Mouse (Mus musculus): Measurements from ENCODE around the gene Ddx39. TPM values are rescaled to one million over a fixed set of nuclear protein-coding genes. Genes with fewer than 3 reads are reported as not detected.

Gene Ddx39
- polyA plus RNA-seq, 1 experiment from 2014 or later = 150 TPM

GRCm38 (mm10) chr8:83767442-83767841, 52.5 kb downstream of the Ddx39 start:
- no peak for ATAC-seq (ENCODE audit: low read depth)
- no peak overlapping the region for H3K27ac ChIP-seq (ENCODE audit: low read length)

GRCm38 (mm10) chr8:83768526-83768925, 53.5 kb downstream of the Ddx39 start:
- no peaks in the 10 kb centered on the region for H3K9me3 ChIP-seq (ENCODE audit: control insufficient read depth, low read length)
- peaks cover 16% of the 10 kb centered on the region; the same call in 1 of the 2 replicates for H3K4me1 ChIP-seq (replicated peaks; ENCODE audit: control insufficient read depth, insufficient read depth, low read length)
- no peaks in the 10 kb centered on the region for H3K27me3 ChIP-seq (ENCODE audit: control insufficient read depth, insufficient read depth, low read depth, low read length)
- no peaks in the 10 kb centered on the region for H3K36me3 ChIP-seq (ENCODE audit: control insufficient read depth, insufficient read depth, low read length)
- no peak overlapping the region for H3K9ac ChIP-seq (ENCODE audit: low read length)
- no peak overlapping the region for H3K4me2 ChIP-seq (ENCODE audit: low read depth, low read length)
- WGBS = 16% methylated on average over 5 of the region's 5 CpGs
- H3K27ac ChIP-seq (ENCODE audit: low read length) = peak overlapping the region; percentile 90
- no peak overlapping the region for H3K4me3 ChIP-seq (ENCODE audit: low read length)
- peak; percentile 90 for ATAC-seq (ENCODE audit: low read depth)

More at GRCm38 (mm10) chr8:83767442-83767841, 52.5 kb downstream of the Ddx39 start:
- Histone ChIP-seq H3K27me3 (ENCODE audit: control insufficient read depth, insufficient read depth, low read depth, low read length) (no peaks in the 10 kb centered on the region), H3K4me2 (ENCODE audit: low read depth, low read length) (no peak overlapping the region), H3K4me1 (replicated peaks; ENCODE audit: control insufficient read depth, insufficient read depth, low read length) (peaks cover 7% of the 10 kb centered on the region; the same call in 1 of the 2 replicates), H3K9me3 (ENCODE audit: control insufficient read depth, low read length) (no peaks in the 10 kb centered on the region), H3K36me3 (ENCODE audit: control insufficient read depth, insufficient read depth, low read length) (no peaks in the 10 kb centered on the region), H3K9ac (ENCODE audit: low read length) (no peak overlapping the region), H3K4me3 (ENCODE audit: low read length) (no peak overlapping the region)
- 83% methylated on average over 4 of the region's 4 CpGs for WGBS

- Histone ChIP-seq H3K9me3 (ENCODE audit: control insufficient read depth, low read length) (no peaks in the 10 kb centered on the region), H3K36me3 (ENCODE audit: control insufficient read depth, insufficient read depth, low read length) (no peaks in the 10 kb centered on the region), H3K4me3 (ENCODE audit: low read length) (no peak overlapping the region), H3K9ac (ENCODE audit: low read length) (no peak overlapping the region; the same call in 1 of the 2 replicates), H3K27ac (ENCODE audit: low read length) (peak overlapping the region; percentile 90), H3K4me1 (replicated peaks; ENCODE audit: control insufficient read depth, insufficient read depth, low read length) (peaks cover 16% of the 10 kb centered on the region; the same call in 1 of the 2 replicates), H3K27me3 (ENCODE audit: control insufficient read depth, insufficient read depth, low read depth, low read length) (no peaks in the 10 kb centered on the region), H3K4me2 (ENCODE audit: low read depth, low read length) (no peak overlapping the region)
- whole genome bisulfite sequencing = 58% methylated on average over 7 of the region's 7 CpGs
- no peak for ATAC-seq (ENCODE audit: low read depth)
Observed at GRCm38 (mm10) chr8:83769720-83770119, 54.7 kb downstream of the Ddx39 start.

- Histone ChIP-seq H3K27ac (ENCODE audit: low read length) (no peak overlapping the region), H3K4me1 (replicated peaks; ENCODE audit: control insufficient read depth, insufficient read depth, low read length) (peaks cover 16% of the 10 kb centered on the region; the same call in 1 of the 2 replicates), H3K9me3 (ENCODE audit: control insufficient read depth, low read length) (no peaks in the 10 kb centered on the region), H3K4me3 (ENCODE audit: low read length) (no peak overlapping the region), H3K9ac (ENCODE audit: low read length) (no peak overlapping the region), H3K4me2 (ENCODE audit: low read depth, low read length) (no peak overlapping the region), H3K36me3 (ENCODE audit: control insufficient read depth, insufficient read depth, low read length) (no peaks in the 10 kb centered on the region), H3K27me3 (ENCODE audit: control insufficient read depth, insufficient read depth, low read depth, low read length) (no peaks in the 10 kb centered on the region)
- WGBS = 72% methylated on average over 2 of the region's 2 CpGs
- no peak for ATAC-seq (ENCODE audit: low read depth)
Observed at GRCm38 (mm10) chr8:83770669-83771068, 55.7 kb downstream of the Ddx39 start.

GRCm38 (mm10) chr8:83771791-83772190, 56.8 kb downstream of the Ddx39 start:
- no peak overlapping the region for H3K9ac ChIP-seq (ENCODE audit: low read length)
- WGBS = 52% methylated on average over 4 of the region's 4 CpGs
- no peaks in the 10 kb centered on the region for H3K27me3 ChIP-seq (ENCODE audit: control insufficient read depth, insufficient read depth, low read depth, low read length)
- H3K4me3 ChIP-seq (ENCODE audit: low read length) = no peak overlapping the region
- H3K27ac ChIP-seq (ENCODE audit: low read length) = no peak overlapping the region
- H3K36me3 ChIP-seq (ENCODE audit: control insufficient read depth, insufficient read depth, low read length) = no peaks in the 10 kb centered on the region
- H3K9me3 ChIP-seq (ENCODE audit: control insufficient read depth, low read length) = no peaks in the 10 kb centered on the region
- no peak for ATAC-seq (ENCODE audit: low read depth)
- H3K4me1 ChIP-seq (replicated peaks; ENCODE audit: control insufficient read depth, insufficient read depth, low read length) = peaks cover 16% of the 10 kb centered on the region; the same call in 1 of the 2 replicates
- H3K4me2 ChIP-seq (ENCODE audit: low read depth, low read length) = no peak overlapping the region

GRCm38 (mm10) chr8:83772701-83773451, 57.9 kb downstream of the Ddx39 start:
- H3K27ac ChIP-seq (ENCODE audit: low read length) = peak overlapping the region; percentile 72
- no peaks in the 10 kb centered on the region for H3K36me3 ChIP-seq (ENCODE audit: control insufficient read depth, insufficient read depth, low read length)
- H3K9me3 ChIP-seq (ENCODE audit: control insufficient read depth, low read length) = no peaks in the 10 kb centered on the region
- peak; percentile 63 for ATAC-seq (ENCODE audit: low read depth)
- peaks cover 16% of the 10 kb centered on the region; the same call in 1 of the 2 replicates for H3K4me1 ChIP-seq (replicated peaks; ENCODE audit: control insufficient read depth, insufficient read depth, low read length)
- H3K27me3 ChIP-seq (ENCODE audit: control insufficient read depth, insufficient read depth, low read depth, low read length) = no peaks in the 10 kb centered on the region
- H3K9ac ChIP-seq (ENCODE audit: low read length) = peak overlapping the region; percentile 48
- H3K4me2 ChIP-seq (ENCODE audit: low read depth, low read length) = peak overlapping the region; percentile 63
- peak overlapping the region; percentile 44 for H3K4me3 ChIP-seq (ENCODE audit: low read length)
- 8% methylated on average over 25 of the region's 25 CpGs for WGBS

- Histone ChIP-seq H3K9ac (ENCODE audit: low read length) (peak overlapping the region; percentile 48; the same call in 1 of the 2 replicates), H3K27me3 (ENCODE audit: control insufficient read depth, insufficient read depth, low read depth, low read length) (no peaks in the 10 kb centered on the region), H3K9me3 (ENCODE audit: control insufficient read depth, low read length) (no peaks in the 10 kb centered on the region), H3K4me3 (ENCODE audit: low read length) (peak overlapping the region; percentile 44), H3K4me1 (replicated peaks; ENCODE audit: control insufficient read depth, insufficient read depth, low read length) (peaks cover 16% of the 10 kb centered on the region; the same call in 1 of the 2 replicates), H3K27ac (ENCODE audit: low read length) (peak overlapping the region; percentile 72), H3K4me2 (ENCODE audit: low read depth, low read length) (peak overlapping the region; percentile 63), H3K36me3 (ENCODE audit: control insufficient read depth, insufficient read depth, low read length) (no peaks in the 10 kb centered on the region)
- WGBS = 21% methylated on average over 6 of the region's 6 CpGs
- ATAC-seq (ENCODE audit: low read depth) = 0 out of 2 replicates have a peak, but pooled peaks have one; percentile 3
Observed at GRCm38 (mm10) chr8:83773452-83773846, 58.5 kb downstream of the Ddx39 start.

- H3K4me3 ChIP-seq (ENCODE audit: low read length) = no peak overlapping the region
- whole genome bisulfite sequencing = 91% methylated on average over 2 of the region's 2 CpGs
- H3K4me1 ChIP-seq (replicated peaks; ENCODE audit: control insufficient read depth, insufficient read depth, low read length) = peaks cover 14% of the 10 kb centered on the region; the same call in 1 of the 2 replicates
- no peak overlapping the region for H3K9ac ChIP-seq (ENCODE audit: low read length)
- no peaks in the 10 kb centered on the region for H3K9me3 ChIP-seq (ENCODE audit: control insufficient read depth, low read length)
- no peaks in the 10 kb centered on the region for H3K36me3 ChIP-seq (ENCODE audit: control insufficient read depth, insufficient read depth, low read length)
- H3K4me2 ChIP-seq (ENCODE audit: low read depth, low read length) = no peak overlapping the region
- no peak overlapping the region for H3K27ac ChIP-seq (ENCODE audit: low read length)
- H3K27me3 ChIP-seq (ENCODE audit: control insufficient read depth, insufficient read depth, low read depth, low read length) = no peaks in the 10 kb centered on the region
- no peak for ATAC-seq (ENCODE audit: low read depth)
Observed at GRCm38 (mm10) chr8:83774221-83774620, 59.2 kb downstream of the Ddx39 start.
